Mouse (Mus musculus) adipocyte (in vitro differentiated cells): ENCODE measurements at regions not wholly inside any gene's neighbourhood (a gene's known extent, or its start where the extent isn't known, plus 50 kb on each side); places are given as distances from the start of the nearest gene placed in this dataset.

ENCODE experiments used
- DNase-seq: peaks from one replicate; pipeline ENCODE4 v3.0.0-alpha.2; 2016; ENCODE audit warnings: low spot score

DNA sequence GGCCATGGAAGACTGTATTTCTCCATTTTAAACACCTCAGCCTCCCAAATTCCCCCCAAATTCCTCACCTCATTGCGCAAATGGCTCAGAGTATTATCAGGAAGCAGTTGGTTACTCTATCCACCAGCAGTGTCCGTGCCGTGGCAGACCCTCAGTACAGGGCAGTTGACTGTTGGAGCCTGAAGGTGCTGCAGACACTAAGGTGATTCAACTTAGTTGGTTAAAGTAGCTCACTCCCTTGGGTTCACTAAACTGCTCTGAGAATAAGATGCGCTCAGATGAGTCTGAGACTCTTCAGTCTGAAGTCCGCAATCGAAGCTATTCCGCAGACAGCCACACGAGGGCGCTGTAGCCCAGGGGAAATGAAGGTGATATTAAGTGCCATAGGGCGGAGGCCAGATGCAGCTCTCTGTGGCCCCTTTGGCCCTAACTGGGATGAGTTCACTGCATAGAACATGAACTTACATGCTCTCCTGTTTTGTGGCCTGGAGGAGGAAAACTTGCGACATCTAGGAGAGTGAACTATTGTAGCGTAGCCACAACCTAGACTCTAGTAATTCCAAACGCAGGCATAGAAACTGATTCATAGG lies 62.9 kb downstream of the Amer3 start:
- DNase-seq: peak; percentile 51

DNA sequence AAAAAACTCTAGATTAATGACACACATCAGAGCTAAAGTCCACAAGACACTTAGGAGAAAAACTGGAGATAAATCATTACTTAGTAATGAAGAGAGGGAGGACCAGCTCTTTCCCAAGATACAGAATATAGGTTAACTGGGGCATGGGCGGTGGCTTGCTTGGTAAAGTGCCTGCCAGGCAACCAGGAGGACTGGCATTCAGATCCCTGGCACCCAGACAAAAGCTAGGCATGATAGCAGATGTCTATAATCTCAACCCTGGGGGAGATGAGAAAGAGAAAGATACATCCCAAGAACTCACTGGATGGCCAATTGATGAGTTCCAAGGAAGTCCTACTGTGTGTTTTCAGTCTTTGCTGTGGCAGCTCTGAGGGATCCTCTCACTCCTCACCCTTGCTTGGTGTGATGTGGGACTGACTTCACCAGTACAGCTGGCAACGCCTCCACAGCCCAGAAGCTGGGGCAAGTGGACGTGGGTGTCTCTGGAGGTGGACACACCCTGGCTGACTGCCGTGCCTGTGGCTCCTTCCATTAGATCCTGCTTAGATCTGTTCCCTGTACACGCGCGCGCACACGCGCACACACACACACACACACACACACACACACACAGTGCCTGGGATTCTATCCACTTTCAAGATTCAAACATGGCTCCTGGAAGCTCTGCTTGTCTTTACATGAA lies 74.6 kb downstream of the Amer3 start:
- no peak for DNase-seq

DNA sequence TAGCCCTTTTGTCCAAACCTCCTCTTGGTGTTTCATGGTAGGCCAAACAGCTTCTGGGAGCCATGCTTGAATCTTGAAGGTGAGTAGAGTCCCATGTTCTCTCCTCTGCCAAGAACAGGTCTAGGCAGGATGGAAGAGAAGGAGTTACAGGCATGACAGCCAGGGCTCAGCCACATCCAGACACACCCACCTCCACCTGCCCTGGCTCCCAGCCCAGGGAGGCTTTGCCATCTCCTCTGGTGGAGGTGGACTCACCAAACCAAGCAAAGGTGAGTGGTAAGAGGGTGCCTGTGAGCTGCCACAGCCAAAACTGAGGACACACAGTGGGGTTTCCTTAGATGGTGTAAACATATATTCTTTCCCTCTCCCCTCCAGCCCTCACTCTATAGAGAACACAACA lies 78.0 kb downstream of the Amer3 start:
- DNase-seq: no peak

DNA sequence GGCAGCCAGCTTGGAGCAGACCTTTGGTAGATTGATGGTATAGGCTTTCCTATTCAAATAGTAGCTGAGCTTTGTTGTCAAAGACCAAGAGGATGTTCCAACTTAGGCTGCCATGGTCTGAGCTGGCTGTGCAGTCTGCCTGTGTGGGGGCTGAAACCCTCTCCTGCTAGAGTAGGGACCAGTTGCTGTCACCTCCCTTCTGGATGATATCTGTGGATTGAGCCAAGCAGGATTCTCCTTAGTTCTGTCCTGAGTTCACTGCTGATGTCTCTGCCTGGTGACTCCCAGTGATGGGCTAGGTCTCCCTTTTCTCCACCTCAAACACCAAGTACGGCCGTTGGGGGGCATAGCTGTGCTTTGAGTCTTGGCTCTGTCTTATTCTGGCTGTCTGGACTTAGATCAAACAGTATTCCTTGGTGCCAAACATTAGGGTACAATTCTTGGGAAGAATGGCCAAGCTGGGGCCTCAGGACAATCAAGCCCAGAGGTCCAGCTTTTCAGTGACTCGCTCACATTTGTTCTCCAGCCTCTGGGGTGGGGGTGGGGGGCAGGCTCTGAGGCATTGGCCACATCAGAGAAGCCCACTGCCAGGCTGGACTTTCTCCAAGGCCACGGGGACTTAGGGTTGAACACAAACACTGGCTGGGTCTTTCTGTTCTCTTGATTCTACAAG lies 84.6 kb downstream of the Amer3 start:
- DNase-seq: no peak

DNA sequence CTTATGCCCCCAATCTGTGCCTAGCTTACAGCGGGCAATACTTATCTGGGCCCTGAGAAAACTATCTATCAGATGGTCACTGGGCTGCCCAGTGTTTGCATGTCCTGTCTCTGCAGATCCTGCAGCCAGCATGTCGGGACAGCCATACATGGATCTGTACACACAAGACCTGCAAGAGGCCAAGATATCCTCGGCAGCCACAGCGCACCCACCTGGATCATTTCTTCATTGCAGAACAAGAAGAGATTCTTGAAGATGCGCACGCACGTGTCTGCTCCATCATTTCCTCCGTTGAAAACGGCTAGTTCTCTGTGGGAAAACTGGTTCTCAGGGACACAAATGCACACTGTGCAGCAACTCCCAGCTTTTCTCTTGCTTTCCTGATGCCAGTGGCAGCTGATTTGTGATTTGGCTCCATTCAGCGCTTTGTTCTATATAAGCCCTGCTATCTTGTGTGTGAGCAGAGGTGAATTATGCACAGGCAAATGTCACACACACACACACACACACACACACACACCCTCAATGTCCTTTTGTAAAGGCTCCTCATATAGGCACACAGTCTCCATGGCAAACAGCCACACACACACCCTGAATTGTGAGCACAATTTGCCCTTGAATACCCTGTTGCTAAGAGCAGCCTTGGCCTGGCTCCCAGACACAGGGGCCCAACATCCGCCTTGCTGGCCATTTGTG lies 85.5 kb downstream of the Amer3 start:
- no peak for DNase-seq

DNA sequence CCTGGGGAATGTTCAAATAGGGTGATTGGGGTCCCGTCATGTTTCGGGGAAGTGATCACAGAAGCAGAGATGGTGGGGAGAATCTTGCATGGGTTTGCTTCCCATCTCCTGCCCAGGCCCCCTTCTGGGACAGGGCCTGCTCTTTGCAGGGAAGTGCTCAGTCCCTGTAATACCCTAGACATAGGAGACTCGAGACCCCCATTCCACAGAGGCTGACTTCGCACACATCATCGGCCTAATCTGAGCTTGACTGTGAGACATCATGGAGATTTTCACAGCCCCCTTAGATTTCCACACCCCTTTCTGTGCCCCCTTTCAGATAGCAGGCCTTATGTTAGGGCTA lies 86.0 kb downstream of the Amer3 start:
- DNase-seq: no peak

DNA sequence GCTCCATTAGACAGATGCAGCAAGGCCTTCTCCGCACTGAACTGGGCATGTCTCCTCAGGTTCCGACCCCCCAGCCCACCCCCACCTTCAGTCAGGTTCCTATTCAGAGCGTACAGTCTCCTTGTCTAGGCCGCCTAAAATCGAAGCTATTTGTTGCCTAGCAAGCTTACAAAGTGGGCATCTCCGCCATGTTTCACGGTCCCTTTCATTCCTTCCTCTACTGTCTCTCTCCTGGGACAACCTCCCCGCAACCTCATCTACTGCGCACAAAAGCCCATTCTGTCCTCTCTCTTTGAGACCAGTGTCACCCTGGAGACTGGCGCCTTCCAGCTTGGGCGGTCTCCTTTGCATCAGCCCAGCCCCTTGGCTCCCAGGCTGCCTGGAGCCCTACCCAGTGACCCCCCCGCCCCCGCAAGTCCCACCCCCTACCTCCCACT lies 86.8 kb downstream of the Amer3 start:
- no peak for DNase-seq

DNA sequence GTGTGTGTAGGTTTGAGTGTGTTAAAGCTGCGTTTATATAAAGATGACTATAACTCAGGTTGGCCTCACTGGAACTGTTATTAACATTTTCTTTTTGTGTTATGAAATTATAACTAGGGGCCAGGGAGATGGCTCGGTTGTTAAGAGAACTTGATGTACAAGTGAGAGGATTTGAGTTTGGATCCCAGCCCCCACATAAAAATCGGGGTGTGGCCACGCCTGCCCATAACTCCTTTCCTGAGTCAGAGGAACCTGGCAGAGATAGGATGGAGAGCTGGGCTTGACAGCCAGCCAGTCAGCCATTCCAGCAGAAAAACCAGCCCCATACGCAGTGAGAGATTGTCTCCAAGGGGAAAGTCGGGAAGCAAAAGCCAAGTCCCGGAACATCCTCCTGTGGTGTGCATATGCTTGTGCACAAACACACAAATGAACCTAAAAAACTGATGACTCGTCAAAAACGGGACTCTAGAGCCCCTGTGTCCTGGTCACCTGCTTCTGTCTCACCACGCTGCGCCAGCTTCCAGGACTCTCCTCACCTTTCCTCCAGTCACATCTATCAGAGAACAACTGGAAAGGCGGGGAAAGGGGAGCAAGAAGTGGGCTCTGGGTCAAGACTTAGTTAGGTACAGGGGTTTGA lies 97.8 kb downstream of the Amer3 start:
- no peak for DNase-seq

DNA sequence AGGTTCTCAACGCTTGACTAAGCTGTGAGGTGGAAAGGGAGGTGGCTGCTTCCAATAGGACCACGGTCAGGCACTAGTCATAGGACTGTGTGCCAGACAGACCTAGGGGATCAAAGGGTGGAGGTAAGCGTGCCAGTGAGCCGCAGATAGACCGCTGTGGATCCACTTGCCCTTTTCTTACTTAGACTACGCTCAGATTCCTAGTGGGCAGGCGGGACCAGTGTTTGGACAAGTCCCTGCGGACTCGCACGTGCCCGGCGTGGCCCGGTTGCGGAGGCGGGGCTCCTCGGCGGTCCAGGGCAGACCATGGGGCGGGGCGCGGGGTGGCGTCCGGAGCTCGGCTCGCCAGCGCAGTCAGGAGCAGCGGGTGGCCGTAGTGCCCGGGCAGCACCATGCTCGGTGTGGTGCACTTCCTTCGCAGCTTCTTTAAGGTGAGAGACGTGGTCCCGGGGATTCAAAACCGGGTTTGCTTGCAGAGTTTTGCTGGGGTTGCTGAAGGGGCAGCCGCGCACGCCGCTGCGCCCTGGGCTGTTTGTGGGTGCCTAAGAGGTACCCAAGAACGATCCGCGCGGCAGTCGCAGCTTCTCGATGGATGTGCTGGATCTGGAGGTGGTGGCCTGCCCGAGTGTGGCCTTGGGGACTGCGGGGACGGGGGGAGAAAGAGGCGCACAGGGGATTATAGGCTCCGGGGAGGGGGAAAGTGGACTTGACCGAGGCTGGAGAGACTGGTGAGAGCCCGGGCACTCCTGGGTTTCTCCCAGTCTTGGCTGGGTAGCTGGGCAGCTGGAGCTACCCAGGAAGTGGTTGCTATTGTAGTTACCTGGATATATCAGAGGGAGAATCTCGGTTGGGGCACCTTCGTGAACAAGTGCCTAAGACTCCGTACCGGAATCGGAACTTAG lies 98.6 kb downstream of the Amer3 start:
- DNase-seq: no peak

DNA sequence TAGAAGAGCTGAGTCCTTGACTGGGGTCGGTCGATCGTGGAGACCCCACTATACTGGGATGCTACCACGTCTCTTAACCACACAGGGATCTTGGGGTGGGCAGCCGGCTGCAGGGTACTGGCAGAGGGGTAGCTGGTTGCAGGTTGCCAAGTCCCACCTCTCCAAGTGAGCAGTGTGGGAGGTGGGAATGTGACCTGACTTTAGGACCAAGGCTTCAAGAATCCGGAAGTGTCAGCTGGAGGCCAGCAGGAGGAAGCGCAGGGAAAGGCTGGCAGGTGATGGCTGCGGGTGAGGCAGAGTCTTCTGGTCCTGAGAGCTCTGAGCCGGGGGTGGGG lies 99.2 kb downstream of the Amer3 start:
- no peak for DNase-seq

DNA sequence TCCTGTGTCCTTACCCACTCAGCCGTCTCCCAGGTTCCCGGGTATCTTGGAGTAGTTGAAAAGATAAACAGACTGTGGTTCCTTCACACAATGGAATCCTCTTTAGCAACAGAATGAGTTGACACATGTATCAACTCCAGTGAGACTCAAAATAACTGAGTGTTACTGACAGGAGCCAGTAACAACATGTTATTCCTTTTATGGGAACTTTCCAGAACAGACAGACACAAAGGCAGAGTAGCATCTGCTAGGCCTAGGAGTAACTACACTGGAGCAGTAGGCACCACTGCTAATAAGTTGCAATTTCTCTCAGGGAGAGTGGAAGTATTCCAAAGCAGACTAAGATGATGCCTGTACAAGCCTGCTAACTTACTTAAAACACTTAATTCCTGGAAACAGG lies 107.1 kb downstream of the Amer3 start:
- DNase-seq: no peak

DNA sequence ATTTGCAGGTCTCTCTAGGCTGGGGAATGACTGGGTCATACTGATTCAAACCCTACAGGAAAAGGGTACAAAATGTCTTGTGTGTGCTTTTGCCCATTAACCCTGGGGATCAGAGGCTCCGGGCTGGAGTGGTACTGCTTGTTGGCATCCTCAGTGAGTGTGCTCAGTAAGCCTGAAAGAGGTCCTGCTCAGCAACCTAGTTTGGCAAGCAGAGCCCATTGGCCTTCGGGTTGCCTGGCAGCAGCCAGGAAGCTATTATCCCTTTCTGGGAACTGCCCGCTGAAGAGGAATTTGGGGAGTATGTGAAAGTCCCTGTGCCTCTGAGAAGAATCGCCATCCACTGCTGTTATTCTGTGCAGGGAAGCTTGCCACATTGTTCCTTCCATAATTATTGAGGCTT lies 117.1 kb downstream of the Amer3 start:
- DNase-seq: no peak

DNA sequence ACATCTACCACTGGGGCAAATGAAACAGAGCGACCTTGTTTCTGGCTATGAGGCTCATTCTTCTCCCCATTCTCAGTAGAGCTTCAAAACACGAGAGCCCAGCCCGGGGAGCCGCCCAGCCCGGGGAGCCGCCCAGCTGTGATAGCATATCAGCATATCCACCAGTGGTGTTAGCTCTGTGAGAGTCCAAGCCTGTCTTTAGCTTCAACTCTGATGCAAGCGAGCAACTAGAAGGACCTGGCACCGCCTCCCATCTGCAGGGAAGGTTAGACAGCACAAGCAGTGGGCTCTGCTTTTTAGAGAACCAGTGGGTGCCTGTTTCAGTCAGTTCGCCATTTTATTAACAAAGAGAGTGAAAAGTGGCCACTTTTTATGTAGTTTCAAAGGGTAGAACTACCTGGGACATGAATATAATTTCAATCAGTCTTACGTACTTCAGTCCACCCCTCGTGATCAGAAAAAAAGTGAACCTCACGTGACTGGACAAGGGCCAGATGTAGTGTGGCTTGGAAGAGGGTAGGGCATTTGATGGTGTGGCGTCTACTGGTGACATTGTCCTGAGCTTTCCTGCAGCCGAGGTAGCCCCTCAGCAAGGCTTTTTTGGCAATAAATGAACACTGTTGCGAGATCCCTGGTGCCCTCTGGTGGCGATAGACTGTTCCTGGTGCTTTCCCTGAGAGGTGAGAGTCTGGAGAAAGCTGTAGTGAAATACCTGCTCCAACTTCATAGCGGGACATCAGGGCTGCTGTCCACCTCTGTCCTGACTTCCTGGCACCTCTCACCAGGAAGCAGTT lies 121.0 kb downstream of the Amer3 start:
- no peak for DNase-seq

DNA sequence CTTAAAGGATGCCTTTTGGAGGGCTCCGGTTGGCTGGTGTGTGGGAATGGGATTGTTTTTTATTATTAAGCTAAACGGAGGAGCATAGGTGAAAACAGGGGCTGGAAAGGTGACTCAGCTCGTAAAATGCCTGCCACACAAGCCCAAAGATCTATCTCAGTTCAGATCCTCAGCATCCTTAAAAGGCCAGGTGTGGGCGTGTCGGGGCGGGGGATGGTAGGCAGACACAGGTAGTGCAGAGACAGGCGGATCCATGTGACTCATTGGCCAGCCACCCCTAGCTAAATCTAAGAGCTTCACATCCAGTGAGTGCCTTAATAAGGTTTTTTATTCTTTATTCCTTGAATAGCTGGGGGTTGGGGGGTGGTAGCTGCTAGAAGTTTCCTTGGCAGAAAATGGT lies 122.0 kb downstream of the Amer3 start:
- no peak for DNase-seq

DNA sequence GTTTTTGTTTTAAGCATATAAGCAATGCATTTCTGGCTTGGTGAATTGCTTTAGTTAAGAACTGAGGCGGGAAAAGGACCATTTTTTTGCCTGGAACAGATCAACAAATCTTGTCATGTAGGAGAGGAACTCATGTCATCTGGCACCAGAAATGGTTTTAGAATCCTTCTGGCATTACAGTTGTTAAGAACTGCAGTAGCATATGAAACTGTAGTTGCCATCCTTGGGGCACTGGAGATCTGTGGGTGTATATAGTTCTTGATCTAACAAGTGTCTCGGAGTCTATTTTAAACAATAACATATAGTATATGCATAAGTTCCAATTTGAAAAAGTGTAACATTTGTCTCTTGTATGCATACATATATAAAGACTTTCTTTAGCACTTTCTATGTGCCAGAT lies 129.6 kb downstream of the Amer3 start:
- no peak for DNase-seq

DNA sequence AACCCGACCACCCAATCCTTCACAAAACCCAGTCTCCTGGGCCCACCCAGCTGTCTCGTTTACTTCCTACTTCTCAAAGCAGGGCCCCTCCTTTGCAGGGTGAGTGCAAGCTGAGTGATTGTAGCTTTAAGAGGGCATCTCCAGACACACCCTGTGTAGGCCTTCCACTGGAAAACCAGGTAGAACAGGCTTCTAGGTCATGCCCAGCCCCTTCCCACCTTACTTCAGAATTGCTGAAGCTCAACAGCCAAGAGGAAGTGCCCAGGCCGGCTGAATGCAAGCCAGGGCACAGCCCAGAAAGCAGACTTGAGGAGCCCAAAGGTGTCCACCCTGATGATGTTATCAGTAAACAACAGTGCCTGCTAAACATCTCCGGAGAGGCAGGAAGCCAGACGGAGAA lies 120.2 kb downstream of the Fam168b start:
- no peak for DNase-seq

DNA sequence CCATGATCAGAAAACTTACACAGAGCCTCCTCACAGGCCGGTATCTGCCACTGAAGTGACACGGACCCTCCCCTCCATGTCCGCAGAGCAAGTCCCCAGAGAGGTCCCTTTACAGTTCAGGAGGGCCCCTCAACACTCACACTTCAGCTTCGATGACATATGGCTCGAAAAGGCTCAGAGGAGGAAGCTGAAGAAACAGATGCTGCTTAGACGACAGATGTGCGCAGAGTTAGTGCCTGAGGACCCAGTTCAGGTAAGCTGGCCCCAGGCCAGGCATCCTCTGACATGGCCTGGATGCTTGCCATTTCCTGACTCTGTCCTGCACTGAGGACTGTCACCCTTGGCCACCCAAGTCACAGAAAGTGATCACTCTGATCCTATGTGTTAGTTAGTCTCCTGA lies 110.7 kb downstream of the Fam168b start:
- DNase-seq: no peak

DNA sequence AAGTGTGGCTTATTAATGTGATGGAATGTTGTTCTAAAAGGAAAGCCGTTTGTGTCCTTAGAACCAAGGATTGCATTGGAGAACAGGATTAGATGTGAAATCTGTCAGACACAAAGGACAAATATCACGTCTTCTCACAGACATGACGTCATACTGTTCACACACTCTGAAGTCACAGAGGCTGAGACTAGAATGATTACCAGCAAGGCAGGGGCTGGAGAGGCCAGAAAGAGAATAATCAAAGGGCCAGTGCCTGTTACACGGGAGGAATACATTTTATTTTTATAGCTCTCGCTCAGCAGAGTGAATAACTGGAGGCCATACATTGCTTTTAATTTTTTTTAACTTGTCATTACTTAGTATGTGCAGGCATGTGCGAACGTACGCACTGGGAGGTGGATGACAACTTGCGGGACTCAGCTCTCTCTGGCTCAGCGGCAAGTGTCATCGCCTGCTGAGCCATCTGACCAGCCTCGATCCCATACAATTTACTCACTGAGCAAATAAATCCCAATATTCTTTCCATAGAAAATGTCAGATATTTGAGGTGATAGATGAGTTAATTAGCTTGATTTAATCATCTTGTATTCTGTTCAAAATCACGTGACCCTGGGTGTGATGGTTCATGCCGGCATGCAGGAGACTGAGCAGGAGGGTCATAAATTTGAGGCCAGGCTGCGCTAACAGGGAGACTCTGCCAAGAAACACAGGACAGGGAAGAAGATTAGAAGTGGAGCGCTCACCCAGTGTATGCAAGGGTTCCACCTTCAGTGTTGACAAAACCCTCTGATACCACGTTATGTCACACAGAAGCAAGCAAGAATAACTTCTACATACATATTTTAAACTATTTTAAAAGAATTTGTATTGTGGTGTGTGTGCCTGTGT lies 109.6 kb downstream of the Fam168b start:
- DNase-seq: no peak

DNA sequence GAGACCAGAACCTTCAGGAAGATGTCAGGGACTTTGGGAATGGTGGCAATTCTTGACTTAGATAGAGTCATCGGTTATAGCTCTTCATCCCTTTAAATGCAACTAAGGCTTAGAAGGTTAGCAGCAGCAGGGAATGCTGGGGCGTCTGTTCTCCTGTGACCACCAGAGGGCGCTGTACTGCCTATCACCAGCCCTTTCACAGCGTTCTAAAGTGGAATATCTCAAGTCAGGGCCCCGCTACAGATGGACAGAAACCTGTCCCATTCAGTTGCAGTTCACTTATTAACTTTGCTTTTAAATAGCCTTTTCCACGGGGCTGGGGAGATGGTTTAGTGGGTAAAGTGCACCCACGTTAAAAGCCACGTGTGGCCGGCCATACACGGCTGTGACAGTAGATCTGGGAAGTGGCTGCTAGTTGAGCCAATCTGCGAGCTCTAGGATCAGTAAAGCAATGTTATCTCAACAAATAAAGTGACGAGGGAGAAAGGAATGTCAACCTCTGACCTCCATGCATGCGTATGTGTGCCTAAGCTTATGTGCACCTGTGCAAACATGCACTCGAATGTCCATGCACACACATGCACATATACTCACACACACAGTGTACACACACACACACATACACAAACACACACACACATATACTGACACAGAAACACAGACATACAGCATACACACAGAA lies 104.3 kb downstream of the Fam168b start:
- peak; percentile 16 for DNase-seq
